Mouse (Mus musculus) hindbrain, embryonic 16.5 days (tissue): ENCODE measurements around the gene Kbtbd12. TPM values are rescaled to one million over a fixed set of nuclear protein-coding genes. Genes with fewer than 3 reads are reported as not detected.

Experiments
- ATAC-seq: fragments of 200-750 bp; cut with Nextera tagmentation; 2 replicates; pipeline ENCODE4 v1.8.0; 2017; ENCODE audit warnings: moderate TSS enrichment, moderate library complexity
- H3K27ac ChIP-seq: fragments of 300-500 bp; sonication (generic); 2 replicates; pipeline ENCODE4 v1.5.1; 2014; ENCODE audit warnings: low read depth, mild to moderate bottlenecking, control low read depth, low read length, moderate library complexity
- H3K27me3 ChIP-seq: fragments of 300-500 bp; sonication (generic); replicated peaks from 2 replicates; pipeline ENCODE4 v1.6.1; 2014; ENCODE audit warnings: low read length; ENCODE audit not compliant: control insufficient read depth, insufficient read depth
- H3K36me3 ChIP-seq: fragments of 300-500 bp; sonication (generic); 2 replicates; pipeline ENCODE4 v1.6.1; 2014; ENCODE audit warnings: mild to moderate bottlenecking, low read length, moderate library complexity, mixed read lengths; ENCODE audit not compliant: control insufficient read depth, insufficient read depth
- H3K4me1 ChIP-seq: fragments of 300-500 bp; sonication (generic); 2 replicates; pipeline ENCODE4 v1.6.1; 2014; ENCODE audit warnings: low read depth, low read length; ENCODE audit not compliant: control insufficient read depth, insufficient read depth
- H3K4me2 ChIP-seq: fragments of 300-500 bp; sonication (generic); 2 replicates; pipeline ENCODE4 v1.6.1; 2014; ENCODE audit warnings: mild to moderate bottlenecking, low read length, control low read depth, moderate library complexity
- H3K4me3 ChIP-seq: fragments of 300-500 bp; sonication (generic); 2 replicates; pipeline ENCODE4 v1.5.1; 2014; ENCODE audit warnings: mild to moderate bottlenecking, low read length, control low read depth, moderate library complexity
- H3K9ac ChIP-seq: fragments of 300-500 bp; sonication (generic); 2 replicates; pipeline ENCODE4 v1.6.1; 2014; ENCODE audit warnings: low read depth, mild to moderate bottlenecking, control low read depth, low read length, moderate library complexity
- H3K9me3 ChIP-seq: fragments of 300-500 bp; sonication (generic); 2 replicates; pipeline ENCODE4 v1.6.1; 2014; ENCODE audit warnings: mild to moderate bottlenecking, low read length, moderate library complexity; ENCODE audit not compliant: control insufficient read depth
- WGBS: fragments of 180-500 bp; shearing (Covaris S2); extraction: QIAGEN DNeasy Blood & Tissue Kit; methylation state at CpG from one replicate; pipeline ENCODE4 v1.1.7; 2014; 5-methylcytosine and 5-hydroxymethylcytosine counted together
- polyA plus RNA-seq: library from polyadenylated mRNA; unstranded; fragments of >200 nt; fragmentation: Nextera tagmentation; extraction: Ambion mirVana; gene quantifications from 2 replicates; pipeline ENCODE4 v1.2.1, GENCODE M21; 2015

The Kbtbd12 gene
- polyA plus RNA-seq, 1 experiment from 2014 or later: 0.60 TPM

DNA sequence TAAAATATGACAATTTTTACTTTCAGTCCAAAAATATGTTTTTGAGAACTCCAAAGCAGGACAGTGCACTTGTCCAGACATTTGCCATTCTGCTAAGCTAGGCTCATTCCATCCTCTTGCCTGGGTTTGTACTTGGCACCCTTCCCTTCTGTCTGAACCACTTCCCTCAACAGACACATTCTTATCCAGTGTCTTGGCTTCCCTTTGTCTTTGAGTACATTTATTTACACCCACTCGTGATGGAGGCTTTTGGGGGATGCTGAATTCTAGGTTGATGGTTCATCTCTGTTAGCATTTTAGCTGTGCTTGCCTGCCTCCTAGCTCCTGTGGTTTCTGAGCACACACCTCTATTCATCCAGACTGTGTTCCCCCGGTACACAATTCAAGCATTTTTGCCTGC, 31.3 kb downstream of the Kbtbd12 start:
- no peaks in the 10 kb centered on the region for H3K27me3 ChIP-seq
- no peak overlapping the region for H3K4me3 ChIP-seq
- no peak for ATAC-seq
- no peaks in the 10 kb centered on the region for H3K4me1 ChIP-seq
- H3K27ac ChIP-seq: no peak overlapping the region
- no peak overlapping the region for H3K9ac ChIP-seq
- H3K4me2 ChIP-seq: no peak overlapping the region
- H3K36me3 ChIP-seq: no peaks in the 10 kb centered on the region
- no peaks in the 10 kb centered on the region for H3K9me3 ChIP-seq
- 71% methylated on average over 2 of the region's 2 CpGs for WGBS

- no peaks in the 10 kb centered on the region for H3K27me3 ChIP-seq
- H3K27ac ChIP-seq: no peak overlapping the region
- no peaks in the 10 kb centered on the region for H3K4me1 ChIP-seq
- no peak overlapping the region for H3K4me2 ChIP-seq
- no peaks in the 10 kb centered on the region for H3K36me3 ChIP-seq
- ATAC-seq: no peak
- no peaks in the 10 kb centered on the region for H3K9me3 ChIP-seq
- 90% methylated on average over 2 of the region's 2 CpGs for WGBS
- H3K4me3 ChIP-seq: no peak overlapping the region
- H3K9ac ChIP-seq: no peak overlapping the region
These were observed 32.0 kb downstream of the Kbtbd12 start for GRCm38 (mm10) chr6:88605715-88606114.

- WGBS: 89% methylated on average over 2 of the region's 2 CpGs
- Histone ChIP-seq H3K9ac (no peak overlapping the region), H3K27me3 (no peaks in the 10 kb centered on the region), H3K4me1 (no peaks in the 10 kb centered on the region), H3K4me3 (no peak overlapping the region), H3K36me3 (no peaks in the 10 kb centered on the region), H3K9me3 (no peaks in the 10 kb centered on the region), H3K4me2 (no peak overlapping the region), H3K27ac (no peak overlapping the region)
- ATAC-seq: no peak
These were observed 32.5 kb downstream of the Kbtbd12 start for GRCm38 (mm10) chr6:88605235-88605634.

DNA sequence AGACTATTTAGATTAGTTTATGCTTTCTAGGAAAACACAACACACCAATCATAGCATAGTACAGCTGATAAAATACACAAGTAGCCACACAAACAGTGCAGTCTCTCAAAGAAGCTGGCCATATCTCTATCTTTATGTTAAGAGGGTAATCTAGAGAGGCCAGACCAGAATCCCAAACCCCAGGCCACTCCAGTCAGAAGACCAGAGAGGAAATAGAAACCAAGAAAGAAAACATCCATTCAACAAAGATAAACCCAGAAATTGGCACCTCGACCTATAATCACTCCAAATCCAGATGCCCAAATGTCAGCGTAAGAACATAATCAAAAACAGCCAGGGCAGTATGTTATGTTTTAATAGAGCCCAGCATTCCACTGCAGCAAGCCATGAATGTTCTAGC, 41.6 kb downstream of the Kbtbd12 start:
- Histone ChIP-seq H3K36me3 (no peaks in the 10 kb centered on the region), H3K4me2 (no peak overlapping the region), H3K9ac (no peak overlapping the region), H3K27me3 (no peaks in the 10 kb centered on the region), H3K9me3 (0 out of 2 replicates have a peak, but pooled peaks cover 2% of the 10 kb centered on the region), H3K27ac (no peak overlapping the region), H3K4me1 (no peaks in the 10 kb centered on the region), H3K4me3 (no peak overlapping the region)
- 82% methylated on average over 2 of the region's 2 CpGs for WGBS
- no peak for ATAC-seq

DNA sequence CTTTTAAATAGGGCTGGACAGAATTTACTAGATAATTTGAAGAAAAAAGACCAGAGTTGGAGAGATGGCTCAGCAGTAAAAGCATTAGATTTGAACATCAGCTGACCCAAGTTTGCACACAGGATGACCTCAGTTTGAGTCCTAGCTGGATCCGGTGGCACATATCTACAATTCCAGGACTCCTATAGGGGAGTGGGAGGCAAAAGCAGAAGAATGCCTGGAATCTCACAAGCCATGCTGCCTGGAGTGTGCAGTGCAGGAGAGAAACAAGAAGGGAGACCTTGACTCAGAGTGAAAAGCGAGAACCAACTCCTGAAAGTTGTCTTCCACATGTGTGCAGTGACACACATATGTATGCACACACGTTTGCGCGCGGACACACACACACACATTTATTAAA, 45.4 kb downstream of the Kbtbd12 start:
- 89% methylated on average over 6 of the region's 6 CpGs for WGBS
- Histone ChIP-seq H3K9ac (no peak overlapping the region), H3K4me3 (no peak overlapping the region), H3K4me1 (no peaks in the 10 kb centered on the region; the same call in 1 of the 2 replicates), H3K27ac (no peak overlapping the region), H3K27me3 (no peaks in the 10 kb centered on the region), H3K36me3 (no peaks in the 10 kb centered on the region), H3K9me3 (no peaks in the 10 kb centered on the region), H3K4me2 (no peak overlapping the region)
- no peak for ATAC-seq

DNA sequence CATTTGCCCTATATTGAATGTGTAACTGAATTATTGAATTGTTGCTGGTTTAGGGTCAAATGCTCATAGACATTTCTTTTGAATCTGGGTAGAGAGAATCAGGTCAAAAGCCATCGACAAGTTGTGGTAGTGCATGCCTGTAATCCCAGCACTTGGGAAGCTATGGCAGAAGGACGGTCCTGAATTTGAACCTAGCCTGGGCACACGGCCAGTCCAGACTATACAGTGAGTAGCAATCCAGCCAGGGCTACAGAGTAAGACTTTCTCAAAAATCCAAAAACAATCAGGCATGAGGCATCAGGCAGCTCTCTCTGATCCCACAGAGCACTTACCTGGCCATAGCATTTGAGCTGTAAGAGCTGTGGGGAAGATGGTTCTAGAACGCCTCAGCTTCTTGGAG, 47.5 kb downstream of the Kbtbd12 start:
- Histone ChIP-seq H3K4me2 (no peak overlapping the region), H3K27ac (no peak overlapping the region), H3K27me3 (no peaks in the 10 kb centered on the region), H3K4me1 (no peaks in the 10 kb centered on the region; the same call in 1 of the 2 replicates), H3K4me3 (no peak overlapping the region), H3K9me3 (no peaks in the 10 kb centered on the region), H3K9ac (no peak overlapping the region), H3K36me3 (no peaks in the 10 kb centered on the region)
- 88% methylated on average over 4 of the region's 4 CpGs for WGBS
- no peak for ATAC-seq

- no peak overlapping the region for H3K4me2 ChIP-seq
- H3K4me1 ChIP-seq: no peaks in the 10 kb centered on the region; the same call in 1 of the 2 replicates
- no peak overlapping the region for H3K9ac ChIP-seq
- H3K4me3 ChIP-seq: no peak overlapping the region
- 21% methylated on average over 5 of the region's 5 CpGs for WGBS
- ATAC-seq: no peak
- H3K36me3 ChIP-seq: no peaks in the 10 kb centered on the region
- no peaks in the 10 kb centered on the region for H3K27me3 ChIP-seq
- no peaks in the 10 kb centered on the region for H3K9me3 ChIP-seq
- H3K27ac ChIP-seq: no peak overlapping the region
These were observed 48.2 kb downstream of the Kbtbd12 start for GRCm38 (mm10) chr6:88589517-88589916.

GRCm38 (mm10) chr6:88588581-88589256, 49.0 kb downstream of the Kbtbd12 start:
- 74% methylated on average over 7 of the region's 7 CpGs for WGBS
- Histone ChIP-seq H3K36me3 (no peaks in the 10 kb centered on the region), H3K4me3 (no peak overlapping the region), H3K4me2 (no peak overlapping the region), H3K27me3 (no peaks in the 10 kb centered on the region), H3K4me1 (no peaks in the 10 kb centered on the region; the same call in 1 of the 2 replicates), H3K9me3 (no peaks in the 10 kb centered on the region), H3K9ac (no peak overlapping the region), H3K27ac (no peak overlapping the region)
- ATAC-seq: no peak

- Histone ChIP-seq H3K27me3 (no peaks in the 10 kb centered on the region), H3K27ac (no peak overlapping the region), H3K9ac (no peak overlapping the region), H3K4me3 (no peak overlapping the region), H3K4me2 (no peak overlapping the region), H3K4me1 (no peaks in the 10 kb centered on the region; the same call in 1 of the 2 replicates), H3K9me3 (no peaks in the 10 kb centered on the region), H3K36me3 (no peaks in the 10 kb centered on the region)
- no peak for ATAC-seq
- 74% methylated on average over 3 of the region's 3 CpGs for WGBS
These were observed 50.7 kb downstream of the Kbtbd12 start for GRCm38 (mm10) chr6:88587091-88587490.
